ENCODE assay signal across 14 mouse cellular contexts in genomic region chr15:83365697-83366096, GRCm38 (mm10). TPM values are rescaled to one million over a fixed set of nuclear protein-coding genes. Genes with fewer than 3 reads are reported as not detected.
A peak's percentile ranks its signal among the peaks of the same experiment; 100 is the strongest.
DNase-seq lines count a peak whose midpoint lies in the region; ATAC-seq and TF ChIP-seq lines count a peak whose summit lies in the region.
"Had no signal": no experiment of that assay in that cellular context is flagged by ENCODE, and none has a peak within 500 bp of the region (broad histone marks: within the 10 kb centered on the region; RNA-seq: fewer than 3 reads in every experiment).

No protein-coding gene starts in this region.

- no peaks in the 10 kb centered on the region for H3K9me3 ChIP-seq in liver, embryonic 14.5 days (ENCODE audit: control insufficient read depth, low read length)
- no peaks in the 10 kb centered on the region for H3K9me3 ChIP-seq in midbrain, embryonic 13.5 days
- H3K9me3 ChIP-seq: hindbrain, embryonic 15.5 days; limb, embryonic 13.5 days had no signal

- H3K79me3 ChIP-seq in C2C12 (ENCODE audit: low read depth) = no peaks in the 10 kb centered on the region

- peak overlapping the region; percentile 79; the same call in 1 of the 2 replicates for H3K4me2 ChIP-seq in liver, embryonic 14.5 days (ENCODE audit: low read depth)
- H3K4me2 ChIP-seq in midbrain, embryonic 13.5 days (replicated peaks) = no peak overlapping the region
- H3K4me2 ChIP-seq: forebrain, embryonic 12.5 days had no signal

- intact Hi-C loops in left cerebral cortex, adult 2 months (cut with DNase I) = no loop called here

- no peaks in the 10 kb centered on the region for H3K79me2 ChIP-seq in C2C12 (ENCODE audit: control insufficient read depth, insufficient read depth)

- H3K9ac ChIP-seq in liver, embryonic 14.5 days (replicated peaks) = no peak overlapping the region
- no peak overlapping the region for H3K9ac ChIP-seq in midbrain, embryonic 13.5 days (replicated peaks)
- H3K9ac ChIP-seq: forebrain, embryonic 12.5 days; hindbrain, embryonic 15.5 days; limb, embryonic 13.5 days had no signal

- no peak overlapping the region for H3K4me3 ChIP-seq in left cerebral cortex, adult 2 months
- H3K4me3 ChIP-seq in C2C12 (ENCODE audit: insufficient read depth, poor library complexity, severe bottlenecking) = no peak overlapping the region
- H3K4me3 ChIP-seq in liver, embryonic 14.5 days (ENCODE audit: insufficient read depth in 1 of 2, low read depth in 2 of 2, low read length in 2 of 2) = no peak overlapping the region
- H3K4me3 ChIP-seq in midbrain, embryonic 13.5 days (replicated peaks) = no peak overlapping the region
- H3K4me3 ChIP-seq: forebrain, embryonic 12.5 days; hindbrain, embryonic 15.5 days; limb, embryonic 13.5 days had no signal

- no peak overlapping the region for H3ac ChIP-seq in C2C12 (ENCODE audit: control insufficient read depth, insufficient read length, low read depth)

- no peak for TF ChIP-seq EP300 in liver, embryonic 14.5 days (IDR thresholded peaks at IDR 0.05; ENCODE audit: low read depth)

- peak; percentile 5 for TF ChIP-seq CTCF in left cerebral cortex, adult 2 months (IDR thresholded peaks at IDR 0.05)
- TF ChIP-seq CTCF in C2C12 (IDR thresholded peaks at IDR 0.05; ENCODE audit: control insufficient read depth, insufficient read depth, insufficient read length) = peak; percentile 1
- peak; percentile 46 for TF ChIP-seq CTCF in liver, embryonic 14.5 days (IDR thresholded peaks at IDR 0.05; ENCODE audit: low read depth)

- DNase-seq in left cerebral cortex, adult 2 months (ENCODE audit: extremely low spot score in 1 of 2, low spot score in 2 of 2) = no peak
- no peak for DNase-seq in left cerebral cortex, adult 9 months (ENCODE audit: low spot score in 2 of 2)
- peak; percentile 18 for DNase-seq in 416B (ENCODE audit: low read depth)
- DNase-seq in liver, embryonic 14.5 days (ENCODE audit: low read depth in 3 of 3, low spot score in 3 of 3) = no peak
- DNase-seq in kidney, adult 9 months = no peak
- DNase-seq: adrenal gland, postnatal 36 days; cerebellum, postnatal 14 days; kidney, postnatal 25 days; spleen, adult 18-20 months had no signal

- ATAC-seq in liver, embryonic 14.5 days (ENCODE audit: insufficient read depth) = no peak
- ATAC-seq in midbrain, embryonic 13.5 days = no peak

- no peaks in the 10 kb centered on the region for H3K36me3 ChIP-seq in C2C12 (ENCODE audit: control insufficient read depth, insufficient read depth)
- H3K36me3 ChIP-seq in liver, embryonic 14.5 days (replicated peaks; ENCODE audit: control insufficient read depth, insufficient read depth, low read depth) = no peaks in the 10 kb centered on the region
- H3K36me3 ChIP-seq in midbrain, embryonic 13.5 days = no peaks in the 10 kb centered on the region
- H3K36me3 ChIP-seq: forebrain, embryonic 12.5 days; hindbrain, embryonic 15.5 days; limb, embryonic 13.5 days had no signal

- peaks cover 21 to 35% of the 10 kb centered on the region in 2 experiments for H3K4me1 ChIP-seq in liver, embryonic 14.5 days (replicated peaks; ENCODE audit: control insufficient read depth in 2 of 2, insufficient read depth in 2 of 2, low read length in 1 of 2)
- 0 out of 2 replicates have a peak, but pooled peaks cover 7% of the 10 kb centered on the region for H3K4me1 ChIP-seq in midbrain, embryonic 13.5 days (replicated peaks)
- H3K4me1 ChIP-seq: forebrain, embryonic 12.5 days; limb, embryonic 13.5 days had no signal

- no peaks in the 10 kb centered on the region for H3K27me3 ChIP-seq in C2C12 (ENCODE audit: control insufficient read depth, insufficient read depth, insufficient read length)
- no peaks in the 10 kb centered on the region for H3K27me3 ChIP-seq in liver, embryonic 14.5 days (ENCODE audit: control insufficient read depth, insufficient read depth, low read length)
- peaks cover 7% of the 10 kb centered on the region; the same call in 1 of the 2 replicates for H3K27me3 ChIP-seq in midbrain, embryonic 13.5 days
- H3K27me3 ChIP-seq: hindbrain, embryonic 15.5 days had no signal

- no peak overlapping the region for H3K27ac ChIP-seq in left cerebral cortex, adult 2 months
- H3K27ac ChIP-seq in liver, embryonic 14.5 days = no peak overlapping the region
- H3K27ac ChIP-seq in midbrain, embryonic 13.5 days = no peak overlapping the region
- H3K27ac ChIP-seq: forebrain, embryonic 12.5 days; hindbrain, embryonic 15.5 days; limb, embryonic 13.5 days had no signal

TF ChIP-seq in C2C12, 6 proteins besides CTCF, POLR2A, EP300 and RAD21:
- no peak for TF ChIP-seq CEBPB (IDR thresholded peaks at IDR 0.05; ENCODE audit: low read depth)
- no peak for TF ChIP-seq FOSL1 (IDR thresholded peaks at IDR 0.05; ENCODE audit: insufficient read depth, low read length, poor library complexity, severe bottlenecking)
- TF ChIP-seq MYOG (IDR thresholded peaks at IDR 0.05; ENCODE audit: control insufficient read depth, extremely low read depth, insufficient read length) = no peak
TF ChIP-seq in C2C12: peak in this region for 0.

RNA-seq across cellular contexts. Expression of gene Arfgap3, which starts 15.7 kb away (rescaled TPM):
- 10 to 100 TPM; 19.5 to 21.5 TPM for total RNA-seq in left cerebral cortex, adult 2 months (2021)
- 39.6 TPM for polyA plus RNA-seq in C2C12 (2012; fragmentation: generic; extraction: Trizol)
- polyA plus RNA-seq in liver, embryonic 14.5 days (2012; rRNA removed) = 10.1 and 10.9 TPM in 2 replicates
- polyA plus RNA-seq in liver, embryonic 14.5 days (2014; fragmentation: Nextera tagmentation; extraction: Ambion mirVana) = 15.3 and 16.6 TPM in 2 replicates
- polyA plus RNA-seq in midbrain, embryonic 13.5 days (2015; fragmentation: Nextera tagmentation; extraction: Ambion mirVana) = 39.2 and 39.5 TPM in 2 replicates
